Mouse (Mus musculus) left cerebral cortex, adult 18-20 months (tissue): ENCODE results near the gene Gm21739. TPM values are rescaled to one million over a fixed set of nuclear protein-coding genes. Genes with fewer than 3 reads are reported as not detected.
"Not testable (repeated sequence)": the region's sequence is repeated elsewhere in the genome, so short reads cannot be mapped to it uniquely, and the experiment has no call there.

Experiments used
- DNase-seq, 2 experiments: peaks; one replicate each; pipeline ENCODE4 v3.0.0; 2021 to 2022; ENCODE audit warnings: low spot score in 2 of 2, mixed read lengths in 1 of 2
- long read RNA-seq, 2 experiments: library from polyadenylated mRNA; stranded (forward); transcript quantifications; one replicate each; pipeline ENCODE4 v2.0.0; 2021
- total RNA-seq, 2 experiments: library from RNA; stranded (reverse); gene quantifications; 2 replicates each; pipeline ENCODE4 v1.2.3; 2021

Gm21739 gene
- not detected for total RNA-seq
- long read RNA-seq, experiment 1 = 0 reads
- long read RNA-seq, experiment 2 = 0 reads

DNA sequence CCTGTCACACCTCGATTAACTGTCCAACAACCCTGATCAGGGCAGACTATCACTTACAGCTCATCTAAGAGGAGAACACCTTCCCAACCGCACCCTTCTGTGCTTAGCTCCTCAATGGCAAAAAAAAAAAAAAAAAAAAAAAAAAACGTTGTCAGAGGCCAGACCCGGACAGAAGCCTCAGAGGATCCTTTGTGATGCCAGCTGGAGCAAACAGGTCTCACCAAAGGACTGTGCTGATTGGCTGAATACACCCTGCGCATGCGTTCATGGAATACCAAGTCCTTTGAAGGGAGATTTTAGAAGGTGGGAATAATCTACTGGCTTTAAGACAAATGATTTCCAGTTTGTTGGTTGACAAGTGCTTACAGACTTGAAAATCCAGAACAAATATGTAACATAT, at the start of gene Gm21739:
Gene Gm21739, minus strand, starts transcription at position 101 of the 400 bp plus-strand sequence.
- DNase-seq = not testable (repeated sequence)
